16 mouse cellular contexts compared by ENCODE assay signal in genomic region chr6:88047853-88048252, GRCm38 (mm10). TPM values are rescaled to one million over a fixed set of nuclear protein-coding genes. Genes with fewer than 3 reads are reported as not detected.
DNase-seq lines count a peak whose midpoint lies in the region; ATAC-seq and TF ChIP-seq lines count a peak whose summit lies in the region.
"Had no signal": no experiment of that assay in that cellular context is flagged by ENCODE, and none has a peak within 500 bp of the region (broad histone marks: within the 10 kb centered on the region; RNA-seq: fewer than 3 reads in every experiment).

No protein-coding gene starts in this region.

- no peak overlapping the region for H3K27ac ChIP-seq in liver, embryonic 13.5 days
- H3K27ac ChIP-seq in liver, embryonic 11.5 days (ENCODE audit: low read depth, low read length), result no peak overlapping the region
- H3K27ac ChIP-seq in bone marrow macrophage, adult 2 months (ENCODE audit: insufficient read depth, low read depth, low read length), result peak overlapping the region; percentile 40
- H3K27ac ChIP-seq in intestine, postnatal 0 days (ENCODE audit: low read depth, low read length), result 0 out of 2 replicates have a peak overlapping the region, but pooled peaks have one; percentile 37
- H3K27ac ChIP-seq in stomach, embryonic 16.5 days (ENCODE audit: low read length), result peak overlapping the region; percentile 73
- no peak overlapping the region for H3K27ac ChIP-seq in layer of hippocampus, adult 2 months
- H3K27ac ChIP-seq: heart, embryonic 13.5 days; kidney, postnatal 0 days had no signal

- TF ChIP-seq CTCF in bone marrow macrophage, adult 2 months (IDR thresholded peaks at IDR 0.05; ENCODE audit: low read depth, low read length), result no peak
- TF ChIP-seq CTCF in intestine, postnatal 0 days (IDR thresholded peaks at IDR 0.05; ENCODE audit: low read depth), result no peak
- no peak for TF ChIP-seq CTCF in layer of hippocampus, adult 2 months (conservative IDR thresholded peaks at IDR 0.05)

- no peak overlapping the region for H3K4me2 ChIP-seq in liver, embryonic 13.5 days
- H3K4me2 ChIP-seq in liver, embryonic 11.5 days, result no peak overlapping the region
- no peak overlapping the region for H3K4me2 ChIP-seq in intestine, postnatal 0 days (replicated peaks; ENCODE audit: low read depth)
- H3K4me2 ChIP-seq in stomach, embryonic 16.5 days (ENCODE audit: low read depth, low read length), result no peak overlapping the region
- H3K4me2 ChIP-seq: heart, embryonic 13.5 days had no signal

- no peak for ATAC-seq in liver, embryonic 13.5 days (ENCODE audit: low read depth)
- no peak for ATAC-seq in liver, embryonic 11.5 days (replicated peaks; ENCODE audit: low FRiP score)
- ATAC-seq in intestine, postnatal 0 days, result no peak
- ATAC-seq in stomach, embryonic 16.5 days (ENCODE audit: insufficient read depth, low FRiP score), result no peak
- ATAC-seq: inflammation-experienced regulatory T-cells, adult 6 months; midbrain, embryonic 16.5 days had no signal

- no peaks in the 10 kb centered on the region for H3K36me3 ChIP-seq in liver, embryonic 13.5 days
- H3K36me3 ChIP-seq in liver, embryonic 11.5 days (ENCODE audit: control insufficient read depth, insufficient read depth, low read length), result no peaks in the 10 kb centered on the region
- no peaks in the 10 kb centered on the region for H3K36me3 ChIP-seq in intestine, postnatal 0 days (ENCODE audit: control insufficient read depth, insufficient read depth)
- H3K36me3 ChIP-seq in stomach, embryonic 16.5 days (ENCODE audit: control insufficient read depth, insufficient read depth, low read length), result no peaks in the 10 kb centered on the region
- H3K36me3 ChIP-seq: heart, embryonic 13.5 days had no signal

- no peaks in the 10 kb centered on the region for H3K9me3 ChIP-seq in liver, embryonic 13.5 days (replicated peaks)
- H3K9me3 ChIP-seq in liver, embryonic 11.5 days (ENCODE audit: control insufficient read depth, low read length), result no peaks in the 10 kb centered on the region
- no peaks in the 10 kb centered on the region for H3K9me3 ChIP-seq in intestine, postnatal 0 days (ENCODE audit: control insufficient read depth)
- H3K9me3 ChIP-seq in stomach, embryonic 16.5 days (replicated peaks; ENCODE audit: control insufficient read depth, low read length), result no peaks in the 10 kb centered on the region

- DNase-seq in liver, embryonic 13.5 days, result peak; percentile 12
- no peak for DNase-seq in liver, embryonic 11.5 days (ENCODE audit: low spot score)
- no peak for DNase-seq in embryo, embryonic 10.5 days (ENCODE audit: low spot score)
- no peak for DNase-seq in layer of hippocampus, adult 2 months (ENCODE audit: low spot score in 2 of 2)
- DNase-seq in urinary bladder, postnatal 14 days (ENCODE audit: low spot score), result no peak
- DNase-seq: adrenal gland, postnatal 25 days; cerebellum, adult 11 months; heart, postnatal 4 days; lung, postnatal 14 days had no signal

- TF ChIP-seq POLR2A in bone marrow macrophage, adult 2 months (IDR thresholded peaks at IDR 0.05; ENCODE audit: borderline replicate concordance, low read depth, low read length), result no peak

- no peak overlapping the region for H3K9ac ChIP-seq in liver, embryonic 13.5 days
- no peak overlapping the region for H3K9ac ChIP-seq in liver, embryonic 11.5 days (ENCODE audit: low read depth, low read length)
- H3K9ac ChIP-seq in intestine, postnatal 0 days (ENCODE audit: low read depth, low read length), result no peak overlapping the region
- no peak overlapping the region for H3K9ac ChIP-seq in stomach, embryonic 16.5 days (ENCODE audit: low read length)
- H3K9ac ChIP-seq: heart, embryonic 13.5 days had no signal

- H3K4me1 ChIP-seq in liver, embryonic 13.5 days (replicated peaks), result peaks cover 30% of the 10 kb centered on the region
- H3K4me1 ChIP-seq in liver, embryonic 11.5 days (replicated peaks; ENCODE audit: control insufficient read depth, insufficient read depth, low read length), result peaks cover 11% of the 10 kb centered on the region; the same call in 1 of the 2 replicates
- H3K4me1 ChIP-seq in bone marrow macrophage, adult 2 months (ENCODE audit: control insufficient read depth, insufficient read depth, low read length), result peaks cover 20% of the 10 kb centered on the region
- peaks cover 10% of the 10 kb centered on the region; the same call in 1 of the 2 replicates for H3K4me1 ChIP-seq in intestine, postnatal 0 days (replicated peaks; ENCODE audit: control insufficient read depth, insufficient read depth, low read length)
- peaks cover 13% of the 10 kb centered on the region for H3K4me1 ChIP-seq in stomach, embryonic 16.5 days (ENCODE audit: control insufficient read depth, insufficient read depth, low read length)

- 34% methylated on average over 5 of the region's 5 CpGs for WGBS in liver, embryonic 13.5 days (ENCODE audit: insufficient replicate concordance)
- 46% methylated on average over 5 of the region's 5 CpGs for WGBS in liver, embryonic 11.5 days
- WGBS in intestine, postnatal 0 days, result 53% methylated on average over 5 of the region's 5 CpGs
- WGBS in stomach, embryonic 16.5 days, result 65% methylated on average over 5 of the region's 5 CpGs

- H3K27me3 ChIP-seq in liver, embryonic 13.5 days, result peaks cover 16% of the 10 kb centered on the region
- no peaks in the 10 kb centered on the region; the same call in 1 of the 2 replicates for H3K27me3 ChIP-seq in liver, embryonic 11.5 days (replicated peaks; ENCODE audit: control insufficient read depth, insufficient read depth, low read length)
- no peaks in the 10 kb centered on the region for H3K27me3 ChIP-seq in intestine, postnatal 0 days (replicated peaks; ENCODE audit: control insufficient read depth, insufficient read depth, low read length)
- no peaks in the 10 kb centered on the region for H3K27me3 ChIP-seq in stomach, embryonic 16.5 days (ENCODE audit: control insufficient read depth, insufficient read depth, low read length)

- H3K4me3 ChIP-seq in liver, embryonic 13.5 days (replicated peaks), result no peak overlapping the region
- H3K4me3 ChIP-seq in liver, embryonic 11.5 days (ENCODE audit: low read depth, low read length), result no peak overlapping the region
- no peak overlapping the region for H3K4me3 ChIP-seq in bone marrow macrophage, adult 2 months (ENCODE audit: insufficient read depth, low read length)
- no peak overlapping the region for H3K4me3 ChIP-seq in intestine, postnatal 0 days (ENCODE audit: low read depth, low read length)
- H3K4me3 ChIP-seq in stomach, embryonic 16.5 days (replicated peaks; ENCODE audit: low read length), result no peak overlapping the region
- H3K4me3 ChIP-seq in layer of hippocampus, adult 2 months, result no peak overlapping the region
- H3K4me3 ChIP-seq: heart, embryonic 13.5 days had no signal

RNA-seq across cellular contexts. Expression of gene Rab7, which starts 2.8 kb away (rescaled TPM):
- polyA plus RNA-seq in liver, embryonic 13.5 days (2015; fragmentation: Nextera tagmentation; extraction: Ambion mirVana), result 108 and 132 TPM in 2 replicates
- 221 and 230 TPM in 2 replicates for polyA plus RNA-seq in liver, embryonic 11.5 days (2014; fragmentation: Nextera tagmentation; extraction: Ambion mirVana)
- 475 and 476 TPM in 2 replicates for polyA plus RNA-seq in bone marrow macrophage, adult 2 months (2012; ENCODE audit: insufficient read depth, insufficient read length, missing spikeins)
- 219 and 226 TPM in 2 replicates for polyA plus RNA-seq in intestine, postnatal 0 days (2015; fragmentation: Nextera tagmentation; extraction: Ambion mirVana)
- polyA plus RNA-seq in stomach, embryonic 16.5 days (2015; fragmentation: Nextera tagmentation; extraction: Ambion mirVana), result 246 and 267 TPM in 2 replicates
- total RNA-seq in layer of hippocampus, adult 2 months (2021), result 100 to 1,000 TPM; 305 to 332 TPM

RNA-seq across cellular contexts. Expression of gene Rpn1, which starts 36.4 kb away (rescaled TPM):
- 198 and 228 TPM in 2 replicates for polyA plus RNA-seq in liver, embryonic 13.5 days (2015; fragmentation: Nextera tagmentation; extraction: Ambion mirVana)
- polyA plus RNA-seq in liver, embryonic 11.5 days (2014; fragmentation: Nextera tagmentation; extraction: Ambion mirVana), result 384 and 414 TPM in 2 replicates
- polyA plus RNA-seq in bone marrow macrophage, adult 2 months (2012; ENCODE audit: insufficient read depth, insufficient read length, missing spikeins), result 148 and 185 TPM in 2 replicates
- 164 and 184 TPM in 2 replicates for polyA plus RNA-seq in intestine, postnatal 0 days (2015; fragmentation: Nextera tagmentation; extraction: Ambion mirVana)
- 468 and 478 TPM in 2 replicates for polyA plus RNA-seq in stomach, embryonic 16.5 days (2015; fragmentation: Nextera tagmentation; extraction: Ambion mirVana)
- 100 to 1,000 TPM; 163 to 174 TPM for total RNA-seq in layer of hippocampus, adult 2 months (2021)

Comparison
In these comparisons a context has a peak if more than half of its experiments do, and no peak if none do; other contexts are left out.
1. H3K27ac ChIP-seq: peak in bone marrow macrophage, adult 2 months (single experiment), intestine, postnatal 0 days (single experiment) and stomach, embryonic 16.5 days (single experiment); none in liver, embryonic 13.5 days (single experiment), liver, embryonic 11.5 days (single experiment) and layer of hippocampus, adult 2 months (single experiment).